Mouse (Mus musculus) testis, adult 10 weeks (tissue): ENCODE results near the gene Cyp2d10. TPM values are rescaled to one million over a fixed set of nuclear protein-coding genes. Genes with fewer than 3 reads are reported as not detected.

ENCODE experiments used
- polyA plus RNA-seq: library from polyadenylated mRNA; stranded (reverse); fragments of 350-450 nt; fragmentation: Illumina TruSeq; extraction: RNeasy Lipid Tissue Mini Kit (QIAGEN cat#74804); gene quantifications from one replicate; pipeline ENCODE4 v1.2.3, GENCODE M21; 2014; ENCODE audit warnings: low read depth, low replicate concordance

The Cyp2d10 gene
- not detected for polyA plus RNA-seq

DNA sequence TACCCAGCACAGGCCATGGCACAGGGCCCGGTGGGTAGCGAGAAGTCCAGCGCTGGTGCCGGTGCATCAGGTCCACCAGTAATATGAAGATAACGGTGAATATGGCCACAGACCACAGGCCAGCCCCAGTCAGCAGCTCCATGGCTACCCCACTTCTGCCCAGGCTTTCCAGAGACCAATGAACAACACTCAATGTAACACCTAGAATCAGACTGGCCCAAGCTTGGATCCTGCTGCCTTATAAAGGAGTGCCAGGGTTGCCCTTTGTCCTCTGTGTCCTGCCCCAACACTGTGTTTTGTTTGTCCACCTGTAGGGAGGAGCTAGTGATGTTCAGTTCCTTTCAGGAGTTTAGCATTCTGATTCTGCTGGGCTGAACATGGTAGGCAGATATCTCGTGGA is at the start of gene Cyp2d10:
TSS of gene Cyp2d10 (minus strand) at position 215 of the 400 bp plus-strand sequence.

DNA sequence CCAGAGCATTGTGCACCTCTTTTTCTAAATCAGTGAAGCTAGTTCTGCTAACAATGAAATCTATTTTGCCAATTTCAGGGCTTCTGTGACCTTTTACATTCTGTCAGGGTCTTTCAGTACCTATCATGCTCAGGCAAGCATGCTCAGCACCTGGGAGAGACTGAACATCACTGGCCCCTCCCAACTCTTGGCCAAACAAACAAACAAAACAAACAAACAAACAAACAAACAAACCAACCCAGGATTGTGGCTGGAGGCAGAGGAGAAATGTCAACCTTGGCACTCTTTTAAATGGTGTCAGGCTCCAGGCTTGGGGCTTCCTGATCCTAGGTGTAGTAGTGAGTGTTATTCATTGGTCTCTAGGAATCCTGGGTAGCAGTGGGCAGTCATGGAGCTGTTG is 26.1 kb upstream of the Cyp2d10 start, which contains the start of gene Cyp2d9:
TSS of gene Cyp2d9 (plus strand) at position 301 of the 400 bp plus-strand sequence.

GRCm38 (mm10) chr15:82393922-82394321 is 13.1 kb downstream of the Cyp2d10 start, which contains the start of gene Cyp2d11:
TSS of gene Cyp2d11 (minus strand) at chr15:82394022.

GRCm38 (mm10) chr15:82379871-82380713 is 26.9 kb downstream of the Cyp2d10 start, which contains the start of gene Cyp2d22:
TSS of gene Cyp2d22 (minus strand) at chr15:82380260.

GRCm38 (mm10) chr15:82354126-82354945 is 52.7 kb downstream of the Cyp2d10 start, which contains the start of gene Ndufa6:
TSS of gene Ndufa6 (minus strand) at chr15:82354322.

Other genes with a start within 250 kb of the Cyp2d10 start
- gene Shisa8, start 194.4 kb downstream of the Cyp2d10 start, polyA plus RNA-seq = not detected
- 2.2 TPM for gene Tnfrsf13c, start 182.8 kb downstream of the Cyp2d10 start, polyA plus RNA-seq
- 1.5 TPM for gene Cenpm, start 162.4 kb downstream of the Cyp2d10 start, polyA plus RNA-seq
- gene 1500009C09Rik, start 154.8 kb downstream of the Cyp2d10 start, polyA plus RNA-seq = 0.71 TPM
- gene Sept3, start 132.3 kb downstream of the Cyp2d10 start, polyA plus RNA-seq = 13.0 TPM
- gene Wbp2nl, start 108.2 kb downstream of the Cyp2d10 start, polyA plus RNA-seq = 51.6 TPM
- 7.1 TPM for gene Naga, start 68.3 kb downstream of the Cyp2d10 start, polyA plus RNA-seq
- gene Pheta2, start 68.3 kb downstream of the Cyp2d10 start, polyA plus RNA-seq = 2.2 TPM
- gene Smdt1, start 68.2 kb downstream of the Cyp2d10 start, polyA plus RNA-seq = 20.1 TPM
- 172 TPM for gene Ndufa6, start 52.9 kb downstream of the Cyp2d10 start, polyA plus RNA-seq
- gene Cyp2d22, start 26.9 kb downstream of the Cyp2d10 start, polyA plus RNA-seq = 2.9 TPM
- gene Cyp2d11, start 13.2 kb downstream of the Cyp2d10 start, polyA plus RNA-seq = not detected
- not detected for gene Cyp2d9, start 26.2 kb upstream of the Cyp2d10 start, polyA plus RNA-seq
- not detected for gene Cyp2d12, start 147.9 kb upstream of the Cyp2d10 start, polyA plus RNA-seq
- not detected for gene Cyp2d34, start 213.8 kb upstream of the Cyp2d10 start, polyA plus RNA-seq